Mouse (Mus musculus): ENCODE data around the gene Maip1. TPM values are rescaled to one million over a fixed set of nuclear protein-coding genes. Genes with fewer than 3 reads are reported as not detected.

The Maip1 gene
- polyA plus RNA-seq, 1 experiment from 2014 or later: 7.2 TPM

DNA sequence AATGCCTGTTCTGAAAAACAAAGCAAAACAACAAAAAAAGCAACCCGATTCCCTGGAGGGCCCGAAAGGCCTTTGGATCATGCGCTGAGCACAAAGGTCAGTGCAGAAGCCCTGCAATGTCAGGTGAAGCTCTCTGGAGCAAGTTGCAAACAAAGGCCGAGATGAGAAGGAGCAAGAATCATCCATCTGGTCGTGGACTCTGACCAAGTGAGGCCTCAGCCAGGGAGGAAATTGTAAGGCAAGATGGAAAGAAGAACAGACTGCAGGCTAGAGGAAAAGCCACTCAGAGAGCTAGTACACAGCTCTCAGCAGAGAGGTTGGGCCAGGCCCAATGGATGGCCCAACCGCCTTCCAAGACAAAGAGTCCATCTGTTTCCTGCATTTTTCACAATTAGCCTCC, 32.9 kb downstream of the Maip1 start:
- no peak overlapping the region for H3K9ac ChIP-seq (ENCODE audit: low read depth, low read length)
- peaks cover 2% of the 10 kb centered on the region; the same call in 1 of the 2 replicates for H3K4me1 ChIP-seq (ENCODE audit: control insufficient read depth, low read depth, low read length)
- no peaks in the 10 kb centered on the region for H3K27me3 ChIP-seq (ENCODE audit: control insufficient read depth, insufficient read depth, low read depth, low read length)
- no peak overlapping the region for H3K4me3 ChIP-seq (ENCODE audit: low read depth, low read length)
- H3K4me2 ChIP-seq (ENCODE audit: low read depth, low read length): no peak overlapping the region
- H3K9me3 ChIP-seq (replicated peaks; ENCODE audit: control insufficient read depth, low read length): no peaks in the 10 kb centered on the region
- no peak overlapping the region for H3K27ac ChIP-seq (ENCODE audit: low read length)
- no peaks in the 10 kb centered on the region for H3K36me3 ChIP-seq (ENCODE audit: control insufficient read depth, insufficient read depth)
- no peak for ATAC-seq (ENCODE audit: low read depth)
- WGBS (ENCODE audit: insufficient replicate concordance): 55% methylated on average over 6 of the region's 6 CpGs

DNA sequence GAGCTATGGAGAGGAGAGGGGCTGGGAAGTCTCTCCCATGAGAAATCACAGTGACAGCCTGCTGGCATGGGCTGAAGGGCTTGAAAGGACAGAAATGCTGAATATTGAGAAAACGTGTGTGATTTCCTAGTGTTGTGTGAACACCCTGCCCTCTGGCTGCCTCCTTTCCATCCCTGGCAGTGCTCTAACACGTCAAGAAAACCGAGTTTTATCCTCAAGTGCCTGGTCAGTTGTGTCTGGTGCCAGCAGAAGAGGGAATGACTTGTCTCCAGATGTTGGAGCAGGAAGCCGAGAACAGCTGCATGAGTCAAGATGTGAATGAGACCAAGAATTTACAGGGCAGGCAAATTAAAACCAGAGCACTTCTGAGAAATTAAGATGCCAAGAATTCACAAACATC, 34.6 kb downstream of the Maip1 start:
- H3K27ac ChIP-seq (ENCODE audit: low read length): no peak overlapping the region
- no peak for ATAC-seq (ENCODE audit: low read depth)
- H3K27me3 ChIP-seq (ENCODE audit: control insufficient read depth, insufficient read depth, low read depth, low read length): no peaks in the 10 kb centered on the region
- no peak overlapping the region for H3K9ac ChIP-seq (ENCODE audit: low read depth, low read length)
- no peaks in the 10 kb centered on the region for H3K9me3 ChIP-seq (replicated peaks; ENCODE audit: control insufficient read depth, low read length)
- no peak overlapping the region for H3K4me2 ChIP-seq (ENCODE audit: low read depth, low read length)
- H3K4me1 ChIP-seq (ENCODE audit: control insufficient read depth, low read depth, low read length): peaks cover 2% of the 10 kb centered on the region; the same call in 1 of the 2 replicates
- no peak overlapping the region for H3K4me3 ChIP-seq (ENCODE audit: low read depth, low read length)
- H3K36me3 ChIP-seq (ENCODE audit: control insufficient read depth, insufficient read depth): no peaks in the 10 kb centered on the region
- 41% methylated on average over 4 of the region's 4 CpGs for WGBS (ENCODE audit: insufficient replicate concordance)

DNA sequence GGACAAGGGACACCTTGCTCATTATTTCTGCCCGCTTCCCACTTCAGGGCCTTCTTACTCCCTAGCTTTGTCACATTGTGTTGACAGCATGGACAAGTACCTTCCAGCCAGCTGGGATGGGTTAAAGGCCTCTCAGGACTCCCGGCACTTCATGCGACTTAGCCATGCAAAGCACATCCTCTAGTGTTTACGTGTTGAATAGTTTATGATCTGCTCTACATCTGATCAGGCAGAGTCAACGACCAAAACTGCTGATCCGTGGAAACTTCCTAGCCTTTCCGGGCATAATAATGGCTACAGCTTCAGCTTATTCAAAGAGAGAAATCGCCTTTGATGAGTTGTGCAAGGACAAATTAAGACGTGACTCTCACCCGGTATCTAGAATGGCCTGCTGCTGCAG, 39.6 kb downstream of the Maip1 start:
- no peaks in the 10 kb centered on the region for H3K36me3 ChIP-seq (ENCODE audit: control insufficient read depth, insufficient read depth)
- no peak overlapping the region for H3K27ac ChIP-seq (ENCODE audit: low read length)
- no peak for ATAC-seq (ENCODE audit: low read depth)
- H3K27me3 ChIP-seq (ENCODE audit: control insufficient read depth, insufficient read depth, low read depth, low read length): no peaks in the 10 kb centered on the region
- H3K9ac ChIP-seq (ENCODE audit: low read depth, low read length): no peak overlapping the region
- 65% methylated on average over 10 of the region's 10 CpGs for WGBS (ENCODE audit: insufficient replicate concordance)
- no peaks in the 10 kb centered on the region for H3K4me1 ChIP-seq (ENCODE audit: control insufficient read depth, low read depth, low read length)
- no peak overlapping the region for H3K4me3 ChIP-seq (ENCODE audit: low read depth, low read length)
- no peak overlapping the region for H3K4me2 ChIP-seq (ENCODE audit: low read depth, low read length)
- no peaks in the 10 kb centered on the region for H3K9me3 ChIP-seq (replicated peaks; ENCODE audit: control insufficient read depth, low read length)

DNA sequence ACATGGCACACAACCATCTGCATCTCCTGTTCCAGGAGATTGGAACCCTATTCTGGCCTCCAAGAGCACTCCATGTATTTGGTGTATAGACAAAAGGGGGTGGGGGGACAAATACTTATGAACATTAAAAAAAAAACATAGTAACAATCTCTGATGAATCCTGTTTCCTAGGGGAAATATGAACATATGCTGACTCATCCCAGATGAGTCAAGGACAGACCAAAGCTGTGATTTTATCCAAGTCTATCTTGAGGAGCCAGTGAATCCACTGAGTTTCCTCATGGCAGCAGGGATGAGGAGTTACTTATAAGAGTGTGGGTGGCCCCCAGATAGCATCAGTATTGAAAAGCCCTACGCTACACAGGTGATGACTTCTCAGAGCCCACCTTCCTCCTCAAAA, 44.1 kb downstream of the Maip1 start:
- ATAC-seq (ENCODE audit: low read depth): no peak
- WGBS (ENCODE audit: insufficient replicate concordance): 59% methylated on average over 1 of the region's 1 CpGs
- Histone ChIP-seq H3K27ac (ENCODE audit: low read length) (no peak overlapping the region), H3K4me3 (ENCODE audit: low read depth, low read length) (no peak overlapping the region), H3K27me3 (ENCODE audit: control insufficient read depth, insufficient read depth, low read depth, low read length) (no peaks in the 10 kb centered on the region), H3K9ac (ENCODE audit: low read depth, low read length) (no peak overlapping the region), H3K9me3 (replicated peaks; ENCODE audit: control insufficient read depth, low read length) (no peaks in the 10 kb centered on the region), H3K4me2 (ENCODE audit: low read depth, low read length) (no peak overlapping the region), H3K4me1 (ENCODE audit: control insufficient read depth, low read depth, low read length) (no peaks in the 10 kb centered on the region), H3K36me3 (ENCODE audit: control insufficient read depth, insufficient read depth) (no peaks in the 10 kb centered on the region)

DNA sequence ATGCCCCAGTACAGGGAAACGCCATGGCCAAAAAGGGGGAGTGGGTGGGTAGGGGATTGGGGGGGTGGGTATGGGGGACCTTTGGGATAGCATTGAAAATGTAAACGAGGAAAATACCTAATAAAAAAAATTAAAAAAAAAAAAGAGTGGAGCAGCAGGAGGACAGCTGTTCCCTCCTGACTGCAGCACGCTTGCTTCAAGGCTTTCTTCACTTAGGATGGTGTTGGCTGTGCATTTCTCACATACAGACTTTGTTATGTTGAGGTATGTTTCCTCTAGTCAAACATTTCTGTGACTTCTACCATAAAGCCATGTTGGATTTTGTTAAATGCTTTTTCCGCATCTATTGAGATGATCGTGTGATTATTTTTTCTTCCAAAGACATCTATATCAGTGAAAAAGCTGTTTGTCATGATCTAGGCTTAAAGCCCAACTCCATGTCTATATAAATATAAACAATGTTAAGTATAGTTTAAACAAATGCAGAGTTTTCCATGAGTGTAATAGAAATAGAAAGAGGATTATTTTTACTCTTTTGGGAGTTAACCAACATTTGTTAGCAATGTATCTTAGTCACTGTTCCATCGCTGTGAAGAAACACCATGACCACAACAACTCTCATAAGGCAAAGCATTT, 54.3 kb downstream of the Maip1 start:
- H3K27me3 ChIP-seq (ENCODE audit: control insufficient read depth, insufficient read depth, low read depth, low read length): no peaks in the 10 kb centered on the region
- WGBS (ENCODE audit: insufficient replicate concordance): 73% methylated on average over 6 of the region's 6 CpGs
- ATAC-seq (ENCODE audit: low read depth): no peak
- no peaks in the 10 kb centered on the region for H3K9me3 ChIP-seq (replicated peaks; ENCODE audit: control insufficient read depth, low read length)
- no peak overlapping the region for H3K9ac ChIP-seq (ENCODE audit: low read depth, low read length)
- no peaks in the 10 kb centered on the region for H3K36me3 ChIP-seq (ENCODE audit: control insufficient read depth, insufficient read depth)
- no peak overlapping the region for H3K4me3 ChIP-seq (ENCODE audit: low read depth, low read length)
- H3K4me2 ChIP-seq (ENCODE audit: low read depth, low read length): no peak overlapping the region
- H3K4me1 ChIP-seq (ENCODE audit: control insufficient read depth, low read depth, low read length): no peaks in the 10 kb centered on the region
- H3K27ac ChIP-seq (ENCODE audit: low read length): no peak overlapping the region

Other genes with a start within 250 kb of the Maip1 start
- 6.8 and 7.7 TPM in 2 replicates for gene 1700066M21Rik, start 28.7 kb upstream of the Maip1 start, polyA plus RNA-seq (2015; fragmentation: Nextera tagmentation; extraction: Ambion mirVana)
- gene Tyw5, start 773 bp downstream of the Maip1 start, polyA plus RNA-seq (2015; fragmentation: Nextera tagmentation; extraction: Ambion mirVana): 10.1 and 11.3 TPM in 2 replicates